Comparison of ENCODE assay signal across 8 mouse cellular contexts in genomic region chr2:168081299-168081932, GRCm38 (mm10). TPM values are rescaled to one million over a fixed set of nuclear protein-coding genes. Genes with fewer than 3 reads are reported as not detected.
DNase-seq lines count a peak whose midpoint lies in the region; ATAC-seq and TF ChIP-seq lines count a peak whose summit lies in the region.

No protein-coding gene starts in this region.

- DNase-seq in layer of hippocampus, adult 2 months (ENCODE audit: low spot score in 2 of 2) = no peak
- no peak for DNase-seq in layer of hippocampus, adult 9-11 months
- peak; percentile 64 for DNase-seq in embryo, embryonic 9.5 days (ENCODE audit: extremely low spot score)
- DNase-seq in ovary, postnatal 14 days (ENCODE audit: low spot score) = no peak
- DNase-seq in kidney, postnatal 10 days = no peak

- H3K9ac ChIP-seq in hindbrain, embryonic 16.5 days (ENCODE audit: low read depth, low read length) = peak overlapping the region; percentile 88

- no peak for ATAC-seq in hindbrain, embryonic 16.5 days

- peak overlapping the region; percentile 80 for H3K4me2 ChIP-seq in hindbrain, embryonic 16.5 days (ENCODE audit: low read length)
- peak overlapping the region; percentile 76 for H3K4me2 ChIP-seq in myocyte (ENCODE audit: low read depth)

- H3K27me3 ChIP-seq in E14TG2a.4 (ENCODE audit: insufficient read depth, low read length) (peaks cover 15% of the 10 kb centered on the region), myocyte (ENCODE audit: control insufficient read depth, insufficient read depth, insufficient read length) (peaks cover 16% of the 10 kb centered on the region)
- H3K27me3 ChIP-seq in hindbrain, embryonic 16.5 days (replicated peaks; ENCODE audit: control insufficient read depth, insufficient read depth, low read length) = 0 out of 2 replicates have a peak, but pooled peaks cover 3% of the 10 kb centered on the region

- peak overlapping the region; percentile 75 for H3K4me3 ChIP-seq in layer of hippocampus, adult 2 months
- H3K4me3 ChIP-seq in E14TG2a.4 (replicated peaks; ENCODE audit: low read length) (peak overlapping the region; percentile 88), myocyte (no peak overlapping the region)
- H3K4me3 ChIP-seq in hindbrain, embryonic 16.5 days (ENCODE audit: low read length) = peak overlapping the region; percentile 76

- H3ac ChIP-seq in myocyte (ENCODE audit: control insufficient read depth, insufficient read length) = peak overlapping the region; percentile 11

- TF ChIP-seq POLR2A in myocyte (IDR thresholded peaks at IDR 0.05; ENCODE audit: insufficient read length, low read depth) = no peak

- H3K9me3 ChIP-seq in E14TG2a.4 (ENCODE audit: low read length) = no peaks in the 10 kb centered on the region
- no peaks in the 10 kb centered on the region for H3K9me3 ChIP-seq in hindbrain, embryonic 16.5 days (ENCODE audit: control insufficient read depth, low read length)

- TF ChIP-seq CTCF in layer of hippocampus, adult 2 months (conservative IDR thresholded peaks at IDR 0.05) = no peak
- no peak for TF ChIP-seq CTCF in E14TG2a.4 (conservative IDR thresholded peaks at IDR 0.05; ENCODE audit: low read length)

- peak overlapping the region; percentile 94; the same call in 1 of the 2 replicates for H3K27ac ChIP-seq in layer of hippocampus, adult 2 months
- peak overlapping the region; percentile 96 for H3K27ac ChIP-seq in hindbrain, embryonic 16.5 days (ENCODE audit: low read depth, low read length)

- H3K79me2 ChIP-seq in myocyte (ENCODE audit: control insufficient read depth, insufficient read depth) = no peaks in the 10 kb centered on the region

- H3K36me3 ChIP-seq in E14TG2a.4 (ENCODE audit: insufficient read depth, low read length) = peaks cover 5% of the 10 kb centered on the region
- H3K36me3 ChIP-seq in hindbrain, embryonic 16.5 days (ENCODE audit: control insufficient read depth, insufficient read depth, low read length) = no peaks in the 10 kb centered on the region
- no peaks in the 10 kb centered on the region for H3K36me3 ChIP-seq in myocyte (ENCODE audit: control insufficient read depth, insufficient read depth)

- WGBS in hindbrain, embryonic 16.5 days = under 1% methylated on average over 32 of the region's 49 CpGs

- peaks cover 50% of the 10 kb centered on the region for H3K4me1 ChIP-seq in E14TG2a.4 (replicated peaks; ENCODE audit: low read depth, low read length)
- peaks cover 22% of the 10 kb centered on the region for H3K4me1 ChIP-seq in hindbrain, embryonic 16.5 days (ENCODE audit: control insufficient read depth, insufficient read depth, low read depth, low read length)

TF ChIP-seq in myocyte, 11 proteins besides CTCF, POLR2A, EP300 and RAD21:
- TF ChIP-seq CEBPB (IDR thresholded peaks at IDR 0.05; ENCODE audit: insufficient read depth, poor library complexity, severe bottlenecking) (no peak), MAX (IDR thresholded peaks at IDR 0.05; ENCODE audit: low read depth) (no peak), TCF12 (IDR thresholded peaks at IDR 0.05; ENCODE audit: insufficient read depth, poor library complexity, severe bottlenecking) (no peak)
TF ChIP-seq in myocyte: peak in this region for 0.

RNA-seq across cellular contexts. Expression of gene Pard6b, which starts 0.6 kb away (rescaled TPM):
- total RNA-seq in layer of hippocampus, adult 2 months (2021) = 1 to 10 TPM; 3.6 to 4.3 TPM
- polyA plus RNA-seq in hindbrain, embryonic 16.5 days (2015; fragmentation: Nextera tagmentation; extraction: Ambion mirVana) = 4.5 and 6.6 TPM in 2 replicates
- polyA plus RNA-seq in myocyte (2012; fragmentation: generic; extraction: Trizol) = 0.11 TPM
